Mouse (Mus musculus): Measurements from ENCODE around the gene Lrrk1. TPM values are rescaled to one million over a fixed set of nuclear protein-coding genes. Genes with fewer than 3 reads are reported as not detected.

The Lrrk1 gene
- polyA plus RNA-seq, 1 experiment from 2014 or later: 3.7 TPM

DNA sequence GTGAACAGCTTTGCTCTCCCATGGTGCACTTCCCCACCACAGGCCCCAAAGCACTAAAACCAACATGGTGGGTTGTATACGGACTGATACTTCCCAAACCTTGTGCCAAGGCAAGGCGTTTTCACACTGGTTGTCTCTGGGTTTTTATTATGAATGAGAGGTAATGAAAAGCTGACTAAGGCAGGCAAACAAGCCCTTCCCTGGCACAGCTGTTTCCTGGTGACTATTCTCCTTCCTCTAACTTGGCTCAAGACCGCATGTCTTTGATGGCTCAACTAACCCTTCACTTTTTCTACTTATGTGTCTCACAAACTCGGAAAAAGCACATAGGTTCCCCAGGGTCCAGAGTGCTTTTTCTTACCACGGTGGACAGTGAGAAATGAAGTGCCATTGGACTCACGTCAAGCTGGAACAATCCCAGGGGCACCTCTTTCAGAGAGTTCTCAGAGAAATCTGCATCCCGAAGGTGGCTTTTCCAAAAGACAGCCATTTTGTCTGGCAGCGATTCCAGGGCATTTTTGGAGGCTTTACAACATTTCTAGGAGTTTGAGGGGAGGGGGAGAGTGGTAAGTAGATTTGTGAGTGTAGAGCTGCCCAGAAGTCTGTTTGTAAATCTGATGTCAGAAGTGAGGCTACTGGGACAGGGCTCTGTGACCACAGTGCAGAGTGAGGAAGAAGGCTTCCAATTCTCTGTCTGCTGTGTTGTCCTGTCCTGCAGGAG is 83.0 kb downstream of the Lrrk1 start:
- Histone ChIP-seq H3K4me1 (no peaks in the 10 kb centered on the region), H3K4me3 (replicated peaks) (no peak overlapping the region), H3K36me3 (replicated peaks) (no peaks in the 10 kb centered on the region), H3K9ac (no peak overlapping the region), H3K27me3 (no peaks in the 10 kb centered on the region), H3K9me3 (no peaks in the 10 kb centered on the region), H3K27ac (no peak overlapping the region), H3K4me2 (no peak overlapping the region)
- no peak for ATAC-seq (ENCODE audit: low FRiP score)
- WGBS: 87% methylated on average over 8 of the region's 8 CpGs

DNA sequence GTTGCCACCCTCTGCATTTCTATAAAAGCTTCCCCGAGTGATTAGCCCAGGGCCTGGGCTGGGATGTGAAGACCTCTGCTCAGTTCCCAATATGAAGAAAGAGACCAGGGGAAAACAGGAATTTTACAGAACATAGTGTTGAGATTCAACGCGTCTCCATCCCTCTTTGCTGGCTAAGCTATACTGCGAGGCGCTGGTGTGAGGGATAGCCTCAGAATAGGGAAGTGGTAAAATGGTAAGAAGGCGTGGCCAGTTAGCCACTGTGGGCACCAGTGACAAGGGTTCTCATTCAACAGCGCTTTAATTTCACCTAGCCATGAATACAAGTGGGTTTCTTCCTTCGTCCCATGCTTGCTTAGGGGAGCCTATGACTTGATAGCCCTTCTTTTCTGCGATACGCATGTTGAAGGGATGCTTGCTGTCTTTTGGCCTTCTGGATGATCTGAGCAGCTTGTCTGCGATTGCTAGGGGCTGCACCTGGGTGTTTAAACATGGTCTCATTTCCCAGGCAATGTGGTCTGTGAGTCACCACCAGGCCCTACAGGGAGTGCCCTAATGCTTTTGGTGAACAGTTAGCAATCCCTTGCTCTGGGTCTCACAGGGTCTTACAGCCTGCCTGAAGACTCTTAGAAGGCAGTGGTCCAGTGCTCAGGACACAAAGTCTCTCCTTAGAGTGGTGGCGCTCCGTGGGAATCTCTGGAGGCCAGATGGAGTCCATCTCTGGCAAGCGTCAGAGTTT is 84.1 kb downstream of the Lrrk1 start:
- Histone ChIP-seq H3K4me1 (no peaks in the 10 kb centered on the region), H3K4me3 (replicated peaks) (no peak overlapping the region), H3K36me3 (replicated peaks) (no peaks in the 10 kb centered on the region), H3K27ac (no peak overlapping the region), H3K4me2 (no peak overlapping the region), H3K27me3 (0 out of 2 replicates have a peak, but pooled peaks cover 2% of the 10 kb centered on the region), H3K9ac (no peak overlapping the region), H3K9me3 (no peaks in the 10 kb centered on the region)
- no peak for ATAC-seq (ENCODE audit: low FRiP score)
- 94% methylated on average over 14 of the region's 14 CpGs for WGBS

DNA sequence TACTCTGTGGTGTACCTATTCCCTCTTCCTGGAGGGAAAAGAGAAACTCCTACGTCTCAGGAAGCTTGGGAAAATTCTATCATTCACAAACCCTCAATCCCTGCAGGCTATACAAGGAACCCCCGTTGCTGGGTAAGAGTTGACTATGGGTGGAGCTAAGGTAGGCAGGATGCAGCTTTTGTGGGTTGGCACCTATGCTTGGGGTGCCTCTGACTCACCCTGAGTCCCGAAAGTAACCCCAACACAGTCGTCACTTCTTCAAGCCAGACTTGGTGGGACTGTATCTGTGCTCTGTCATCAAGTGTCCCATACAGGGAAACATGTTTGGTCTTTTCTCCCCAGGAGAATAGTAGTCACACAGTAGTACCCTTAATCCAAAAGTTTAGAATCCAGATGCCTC is 86.7 kb downstream of the Lrrk1 start:
- Histone ChIP-seq H3K4me3 (replicated peaks) (no peak overlapping the region), H3K4me2 (no peak overlapping the region), H3K27me3 (peaks cover 11% of the 10 kb centered on the region), H3K4me1 (peaks cover 12% of the 10 kb centered on the region), H3K27ac (no peak overlapping the region), H3K9ac (no peak overlapping the region), H3K9me3 (no peaks in the 10 kb centered on the region), H3K36me3 (replicated peaks) (no peaks in the 10 kb centered on the region)
- whole genome bisulfite sequencing: 73% methylated on average over 4 of the region's 4 CpGs
- no peak for ATAC-seq (ENCODE audit: low FRiP score)

GRCm38 (mm10) chr7:66300680-66301079 is 87.5 kb downstream of the Lrrk1 start:
- ATAC-seq (ENCODE audit: low FRiP score): peak; percentile 74; the same call in 1 of the 2 replicates
- Histone ChIP-seq H3K4me2 (no peak overlapping the region), H3K9ac (no peak overlapping the region), H3K9me3 (no peaks in the 10 kb centered on the region), H3K4me3 (replicated peaks) (no peak overlapping the region), H3K27me3 (peaks cover 19% of the 10 kb centered on the region), H3K4me1 (peaks cover 15% of the 10 kb centered on the region), H3K27ac (no peak overlapping the region), H3K36me3 (replicated peaks) (no peaks in the 10 kb centered on the region)
- 7% methylated on average over 5 of the region's 5 CpGs for WGBS

GRCm38 (mm10) chr7:66297656-66298021 is 90.5 kb downstream of the Lrrk1 start:
- H3K4me3 ChIP-seq (replicated peaks): no peak overlapping the region
- WGBS: 70% methylated on average over 9 of the region's 9 CpGs
- no peaks in the 10 kb centered on the region for H3K9me3 ChIP-seq
- H3K9ac ChIP-seq: 0 out of 2 replicates have a peak overlapping the region, but pooled peaks have one; percentile 22
- H3K4me1 ChIP-seq: peaks cover 21% of the 10 kb centered on the region
- peaks cover 46% of the 10 kb centered on the region for H3K27me3 ChIP-seq
- H3K36me3 ChIP-seq (replicated peaks): no peaks in the 10 kb centered on the region
- ATAC-seq (ENCODE audit: low FRiP score): no peak
- H3K27ac ChIP-seq: no peak overlapping the region
- H3K4me2 ChIP-seq: peak overlapping the region; percentile 20; the same call in 1 of the 2 replicates

GRCm38 (mm10) chr7:66296921-66297655 is 91.1 kb downstream of the Lrrk1 start:
- ATAC-seq (ENCODE audit: low FRiP score): 0 out of 2 replicates have a peak, but pooled peaks have one; percentile 36
- H3K27ac ChIP-seq: peak overlapping the region; percentile 50; the same call in 1 of the 2 replicates
- H3K4me1 ChIP-seq: peaks cover 24% of the 10 kb centered on the region
- peaks cover 51% of the 10 kb centered on the region for H3K27me3 ChIP-seq
- peak overlapping the region; percentile 22 for H3K9ac ChIP-seq
- 17% methylated on average over 12 of the region's 12 CpGs for WGBS
- H3K4me3 ChIP-seq (replicated peaks): no peak overlapping the region
- no peaks in the 10 kb centered on the region for H3K36me3 ChIP-seq (replicated peaks)
- H3K9me3 ChIP-seq: no peaks in the 10 kb centered on the region
- peak overlapping the region; percentile 20 for H3K4me2 ChIP-seq

- no peak overlapping the region for H3K9ac ChIP-seq
- no peak for ATAC-seq (ENCODE audit: low FRiP score)
- H3K27ac ChIP-seq: no peak overlapping the region
- H3K4me2 ChIP-seq: no peak overlapping the region
- H3K36me3 ChIP-seq (replicated peaks): no peaks in the 10 kb centered on the region
- no peak overlapping the region for H3K4me3 ChIP-seq (replicated peaks)
- H3K9me3 ChIP-seq: no peaks in the 10 kb centered on the region
- WGBS: 53% methylated on average over 19 of the region's 19 CpGs
- H3K4me1 ChIP-seq: peaks cover 24% of the 10 kb centered on the region
- H3K27me3 ChIP-seq: peaks cover 56% of the 10 kb centered on the region
Measured at GRCm38 (mm10) chr7:66292552-66293376, 95.4 kb downstream of the Lrrk1 start.

GRCm38 (mm10) chr7:66292010-66292409 is 96.1 kb downstream of the Lrrk1 start:
- H3K4me1 ChIP-seq: peaks cover 17% of the 10 kb centered on the region
- H3K4me2 ChIP-seq: no peak overlapping the region
- no peaks in the 10 kb centered on the region for H3K9me3 ChIP-seq
- H3K27ac ChIP-seq: no peak overlapping the region
- WGBS: 89% methylated on average over 8 of the region's 8 CpGs
- no peak for ATAC-seq (ENCODE audit: low FRiP score)
- no peak overlapping the region for H3K4me3 ChIP-seq (replicated peaks)
- peaks cover 56% of the 10 kb centered on the region for H3K27me3 ChIP-seq
- H3K9ac ChIP-seq: no peak overlapping the region
- no peaks in the 10 kb centered on the region for H3K36me3 ChIP-seq (replicated peaks)

DNA sequence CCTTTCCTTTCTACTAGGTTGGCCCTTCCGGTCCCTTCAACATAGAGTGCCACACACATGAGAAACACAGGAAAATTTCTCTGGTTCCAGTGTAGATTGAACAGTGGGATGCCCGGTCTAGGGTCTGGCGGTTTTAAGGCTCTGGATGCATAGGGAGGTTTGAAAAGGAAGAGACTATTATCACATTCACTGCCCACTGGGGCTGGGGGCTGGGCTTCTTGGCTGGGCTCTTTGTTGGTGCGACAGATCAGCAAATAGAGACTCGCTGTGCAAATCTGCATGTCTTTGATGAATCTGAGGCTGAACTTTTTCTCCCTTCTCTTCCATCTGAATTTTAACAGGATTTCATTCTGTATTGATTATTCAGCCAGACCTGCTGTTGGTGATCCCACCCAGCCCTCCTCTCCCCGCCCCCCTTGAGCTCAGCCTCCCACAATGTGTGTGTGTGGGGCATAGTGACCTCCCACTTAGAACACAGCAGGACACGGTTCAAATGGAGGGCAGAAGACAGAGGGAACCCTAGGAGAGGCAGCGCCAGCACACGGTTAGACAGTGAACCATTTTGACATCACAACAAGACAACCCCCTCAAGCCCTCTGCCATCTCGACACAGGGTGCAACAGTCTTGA is 105.1 kb downstream of the Lrrk1 start:
- 13% methylated on average over 10 of the region's 10 CpGs for WGBS
- Histone ChIP-seq H3K4me3 (replicated peaks) (no peak overlapping the region), H3K27me3 (0 out of 2 replicates have a peak, but pooled peaks cover 22% of the 10 kb centered on the region), H3K4me2 (no peak overlapping the region; the same call in 1 of the 2 replicates), H3K36me3 (replicated peaks) (no peaks in the 10 kb centered on the region), H3K4me1 (peaks cover 20% of the 10 kb centered on the region), H3K9me3 (no peaks in the 10 kb centered on the region), H3K27ac (no peak overlapping the region), H3K9ac (no peak overlapping the region)
- ATAC-seq (ENCODE audit: low FRiP score): peak; percentile 77; the same call in 1 of the 2 replicates

DNA sequence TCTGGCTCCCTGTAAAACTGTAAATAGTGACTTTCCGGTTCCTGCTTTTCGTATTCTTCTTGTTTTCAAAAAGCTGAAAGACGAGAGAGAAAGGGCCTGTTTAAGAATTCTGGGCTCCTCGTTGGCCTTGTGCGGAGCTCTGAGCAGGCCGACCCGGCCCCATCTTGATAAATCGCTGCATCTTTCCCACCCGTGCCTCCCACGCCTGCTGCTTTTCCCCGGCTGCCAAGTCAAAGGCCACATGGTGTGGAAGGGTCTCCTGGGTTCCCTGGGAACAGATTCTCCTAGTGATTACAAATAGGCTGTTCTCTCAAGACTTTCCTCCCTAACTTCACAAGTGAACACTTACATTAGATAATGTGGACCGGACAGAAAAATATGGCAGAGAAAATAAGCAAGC is 105.9 kb downstream of the Lrrk1 start:
- no peak for ATAC-seq (ENCODE audit: low FRiP score)
- 77% methylated on average over 12 of the region's 12 CpGs for WGBS
- H3K9ac ChIP-seq: no peak overlapping the region
- no peak overlapping the region for H3K4me2 ChIP-seq
- H3K4me1 ChIP-seq: peaks cover 20% of the 10 kb centered on the region
- H3K4me3 ChIP-seq (replicated peaks): no peak overlapping the region
- H3K27ac ChIP-seq: no peak overlapping the region
- 0 out of 2 replicates have a peak, but pooled peaks cover 23% of the 10 kb centered on the region for H3K27me3 ChIP-seq
- no peaks in the 10 kb centered on the region for H3K9me3 ChIP-seq
- no peaks in the 10 kb centered on the region for H3K36me3 ChIP-seq (replicated peaks)

DNA sequence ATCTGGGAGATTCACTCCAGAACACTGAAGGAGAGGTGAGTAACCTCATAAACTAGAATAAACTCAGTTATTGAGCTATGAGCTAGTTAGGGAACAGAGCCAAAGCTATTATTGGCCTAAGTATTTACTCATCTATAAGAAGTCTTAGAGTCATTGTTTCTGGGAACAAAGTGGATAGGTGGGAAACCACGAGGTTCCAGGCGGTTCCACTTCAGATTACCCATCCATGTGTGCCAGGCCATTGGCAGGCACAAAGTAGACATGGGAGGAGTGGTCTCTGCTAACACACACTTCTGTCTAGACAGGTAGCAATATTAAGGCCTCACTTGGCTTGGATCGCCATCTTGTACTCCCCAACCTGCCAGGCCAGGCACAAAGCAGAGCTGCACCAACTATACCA is 110.1 kb downstream of the Lrrk1 start:
- 82% methylated on average over 3 of the region's 3 CpGs for WGBS
- H3K4me2 ChIP-seq: no peak overlapping the region
- peaks cover 9% of the 10 kb centered on the region for H3K4me1 ChIP-seq
- no peak for ATAC-seq (ENCODE audit: low FRiP score)
- 0 out of 2 replicates have a peak, but pooled peaks cover 19% of the 10 kb centered on the region for H3K27me3 ChIP-seq
- H3K9me3 ChIP-seq: no peaks in the 10 kb centered on the region
- H3K9ac ChIP-seq: no peak overlapping the region
- no peak overlapping the region for H3K4me3 ChIP-seq (replicated peaks)
- H3K36me3 ChIP-seq (replicated peaks): no peaks in the 10 kb centered on the region
- H3K27ac ChIP-seq: no peak overlapping the region

Measured in forebrain, embryonic 12.5 days (tissue).